Mouse (Mus musculus): ENCODE measurements around the gene Cyp2b19. TPM values are rescaled to one million over a fixed set of nuclear protein-coding genes. Genes with fewer than 3 reads are reported as not detected.

Gene Cyp2b19
- 0.06 TPM in 1 of 2 replicates, not detected in the other for polyA plus RNA-seq (2016; fragmentation: Nextera tagmentation; extraction: Ambion mirVana)

DNA sequence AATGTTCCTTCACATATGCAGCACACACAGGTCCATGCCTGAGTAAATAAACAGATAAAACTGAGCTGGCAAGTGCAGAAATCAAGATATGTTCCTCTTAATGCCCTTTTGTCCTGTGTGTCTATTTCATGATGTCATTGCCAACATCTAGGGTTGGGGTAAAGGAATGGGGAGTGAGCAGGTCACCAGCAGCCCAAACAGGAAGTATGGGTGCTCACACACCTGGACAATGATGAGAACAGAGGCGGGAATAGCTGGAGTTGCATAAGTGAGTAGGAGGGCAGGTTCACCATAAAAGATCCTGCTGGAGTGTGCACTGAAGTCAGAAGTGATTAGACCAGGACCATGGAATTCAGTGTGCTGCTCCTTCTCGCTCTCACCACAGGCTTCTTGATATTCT, at the start of gene Cyp2b19:
Gene Cyp2b19, plus strand, starts transcription at position 301 of the 400 bp plus-strand sequence.
- H3K4me1 ChIP-seq: no peaks in the 10 kb centered on the region
- H3K27ac ChIP-seq: no peak within 1 kb of the TSS
- H3K36me3 ChIP-seq (replicated peaks): no peaks in the 10 kb centered on the region
- H3K9me3 ChIP-seq: peaks cover 14% of the 10 kb centered on the region
- 75% methylated on average over 2 of the region's 2 CpGs for WGBS
- no peak for DNase-seq (ENCODE audit: extremely low spot score, low spot score)
- H3K4me3 ChIP-seq: no peak within 1 kb of the TSS
- no peaks in the 10 kb centered on the region for H3K27me3 ChIP-seq (ENCODE audit: poor library complexity, severe bottlenecking)

DNA sequence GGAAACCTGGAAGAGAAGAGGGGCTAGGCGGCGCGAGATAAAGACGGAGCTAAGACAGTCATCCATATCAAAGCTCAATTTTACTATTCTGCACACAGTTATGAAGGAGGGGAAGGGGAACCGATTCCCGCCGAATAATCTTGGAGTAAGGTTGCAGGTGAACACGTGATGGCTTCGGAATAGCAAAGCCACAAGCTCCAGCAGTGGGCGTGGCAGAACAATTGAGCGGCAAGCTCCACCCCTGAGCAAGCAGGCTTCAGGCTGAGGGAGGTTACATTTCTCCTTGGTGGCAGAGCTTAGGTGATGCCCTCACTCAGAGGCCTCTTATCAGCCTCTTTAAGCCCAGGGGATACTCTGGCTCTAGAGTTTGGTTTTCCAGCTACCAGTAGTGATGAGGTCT, 45.9 kb upstream of the Cyp2b19 start:
- no peak for DNase-seq (ENCODE audit: extremely low spot score, low spot score)
- no peaks in the 10 kb centered on the region for H3K4me1 ChIP-seq
- H3K36me3 ChIP-seq (replicated peaks): no peaks in the 10 kb centered on the region
- H3K9me3 ChIP-seq: peaks cover 15% of the 10 kb centered on the region
- no peak overlapping the region for H3K4me3 ChIP-seq
- H3K27ac ChIP-seq: no peak overlapping the region
- 91% methylated on average over 11 of the region's 11 CpGs for WGBS
- no peaks in the 10 kb centered on the region for H3K27me3 ChIP-seq (ENCODE audit: poor library complexity, severe bottlenecking)

DNA sequence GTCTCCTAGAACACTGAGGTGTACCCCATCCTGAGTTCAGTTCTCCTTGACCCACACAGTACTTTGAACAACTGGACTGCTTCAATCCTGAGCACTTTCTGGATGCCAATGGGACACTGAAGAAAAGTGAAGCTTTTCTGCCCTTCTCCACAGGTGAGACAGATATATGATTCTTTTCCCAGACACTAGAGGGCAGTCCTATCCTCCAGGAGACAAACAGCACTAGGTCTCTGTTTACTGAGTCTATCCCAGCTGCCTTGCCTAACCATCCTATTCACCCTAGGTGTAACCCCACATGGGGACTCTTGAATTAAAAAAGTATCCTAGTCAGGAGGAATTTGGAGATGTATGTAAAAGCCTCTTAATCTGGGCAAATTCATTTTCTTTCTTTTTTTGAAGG, 18.0 kb upstream of the Cyp2b19 start:
- no peak overlapping the region for H3K27ac ChIP-seq
- no peak for DNase-seq (ENCODE audit: extremely low spot score, low spot score)
- H3K4me1 ChIP-seq: no peaks in the 10 kb centered on the region
- no peaks in the 10 kb centered on the region for H3K27me3 ChIP-seq (ENCODE audit: poor library complexity, severe bottlenecking)
- H3K36me3 ChIP-seq (replicated peaks): no peaks in the 10 kb centered on the region
- H3K9me3 ChIP-seq: no peaks in the 10 kb centered on the region; the same call in 1 of the 2 replicates
- H3K4me3 ChIP-seq: no peak overlapping the region

DNA sequence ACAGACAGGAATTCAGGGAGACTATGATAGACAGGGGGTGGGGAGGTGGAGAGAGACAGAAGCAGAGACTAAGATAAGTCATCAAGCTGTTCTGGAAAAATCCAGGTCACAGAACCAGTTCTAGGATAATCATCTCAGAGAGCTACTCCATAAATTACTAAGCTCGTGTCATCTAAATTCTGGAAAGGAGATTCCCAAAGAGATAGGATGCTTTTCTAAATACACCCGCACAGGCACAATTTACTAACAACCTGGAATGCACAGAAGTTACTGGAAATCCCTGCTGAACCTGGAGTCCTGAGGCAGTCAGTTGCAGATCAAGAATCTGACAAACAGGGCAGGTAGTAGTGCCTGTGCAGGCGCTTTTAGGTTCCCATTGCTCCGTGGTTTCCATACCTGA, 13.0 kb upstream of the Cyp2b19 start:
- Histone ChIP-seq H3K4me3 (no peak overlapping the region), H3K4me1 (no peaks in the 10 kb centered on the region), H3K27me3 (ENCODE audit: poor library complexity, severe bottlenecking) (no peaks in the 10 kb centered on the region), H3K36me3 (replicated peaks) (no peaks in the 10 kb centered on the region), H3K9me3 (no peaks in the 10 kb centered on the region), H3K27ac (no peak overlapping the region)
- 85% methylated on average over 4 of the region's 4 CpGs for WGBS
- DNase-seq (ENCODE audit: extremely low spot score, low spot score): no peak

DNA sequence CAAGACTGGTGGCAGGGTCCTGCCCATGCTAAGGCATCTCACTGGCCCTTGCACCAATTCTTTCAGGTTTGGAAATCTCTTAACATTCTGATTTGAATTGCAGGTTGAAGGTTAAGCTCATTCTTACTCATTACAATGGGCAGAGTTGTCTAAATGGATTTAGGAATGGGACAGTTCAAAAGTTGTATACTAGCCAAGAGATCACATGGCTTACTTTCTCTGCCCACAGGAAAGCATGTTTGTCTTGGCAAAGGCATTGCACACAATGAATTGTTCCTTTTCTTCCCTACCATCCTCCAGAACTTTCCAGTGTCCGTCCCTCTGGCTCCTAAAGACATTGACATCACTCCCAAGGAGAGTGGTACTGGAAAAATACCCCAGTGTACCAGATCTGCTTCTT, 11.5 kb upstream of the Cyp2b19 start:
- H3K27ac ChIP-seq: no peak overlapping the region

DNA sequence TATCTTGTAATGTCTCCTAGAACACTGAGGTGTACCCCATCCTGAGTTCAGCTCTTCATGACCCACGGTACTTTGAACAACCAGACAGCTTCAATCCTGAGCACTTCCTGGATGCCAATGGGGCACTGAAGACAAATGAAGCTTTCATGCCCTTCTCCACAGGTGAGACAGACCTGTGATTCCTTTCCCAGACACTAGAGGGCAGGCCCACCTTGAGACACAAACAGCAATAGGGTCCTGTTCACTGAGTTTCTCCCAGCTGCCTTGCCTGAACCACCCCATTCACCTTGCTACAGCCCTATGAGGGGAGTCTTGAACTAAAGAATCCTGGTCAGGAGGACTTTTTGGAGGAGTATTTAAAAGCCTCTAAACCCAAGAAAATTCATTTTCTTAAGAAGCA, 10.1 kb downstream of the Cyp2b19 start:
- WGBS: 59% methylated on average over 1 of the region's 1 CpGs
- Histone ChIP-seq H3K27me3 (ENCODE audit: poor library complexity, severe bottlenecking) (no peaks in the 10 kb centered on the region), H3K4me1 (no peaks in the 10 kb centered on the region), H3K9me3 (no peaks in the 10 kb centered on the region; the same call in 1 of the 2 replicates), H3K4me3 (no peak overlapping the region), H3K27ac (no peak overlapping the region), H3K36me3 (replicated peaks) (no peaks in the 10 kb centered on the region)
- no peak for DNase-seq (ENCODE audit: extremely low spot score, low spot score)

More for the DNA sequence above, 11.5 kb upstream of the Cyp2b19 start:
- no peaks in the 10 kb centered on the region for H3K4me1 ChIP-seq
- H3K9me3 ChIP-seq: no peaks in the 10 kb centered on the region
- no peaks in the 10 kb centered on the region for H3K36me3 ChIP-seq (replicated peaks)
- 78% methylated on average over 1 of the region's 1 CpGs for WGBS
- no peak for DNase-seq (ENCODE audit: extremely low spot score, low spot score)
- no peaks in the 10 kb centered on the region for H3K27me3 ChIP-seq (ENCODE audit: poor library complexity, severe bottlenecking)
- no peak overlapping the region for H3K4me3 ChIP-seq

DNA sequence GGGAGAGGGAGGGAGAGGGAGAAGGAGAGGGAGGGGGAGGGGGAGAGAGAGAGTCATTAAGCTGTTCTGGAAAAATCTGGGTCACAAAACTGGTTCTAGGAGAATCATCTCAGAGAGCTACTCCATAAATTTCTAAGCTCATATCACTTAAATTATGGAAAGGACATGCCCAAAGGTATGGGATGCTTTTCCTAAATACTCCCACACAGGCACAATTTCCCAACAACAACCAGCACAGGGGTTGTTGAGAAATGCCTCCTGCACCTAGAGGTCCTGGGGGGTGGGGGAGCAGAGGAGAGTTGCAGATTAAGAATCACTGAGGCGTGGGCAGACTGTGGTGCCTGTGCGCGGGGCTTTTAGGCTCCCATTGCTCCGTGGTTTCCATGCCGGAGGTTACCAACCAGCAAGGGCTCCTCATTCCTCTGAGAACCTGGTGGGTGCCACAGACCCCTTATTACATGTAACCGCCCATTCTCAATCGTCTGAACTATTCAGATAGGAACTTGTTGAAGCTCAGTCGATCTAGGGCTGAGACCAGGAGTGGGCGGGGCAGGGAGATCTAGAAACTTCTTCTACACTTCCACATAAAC, 13.0 kb downstream of the Cyp2b19 start:
- 83% methylated on average over 9 of the region's 9 CpGs for WGBS
- no peak overlapping the region for H3K4me3 ChIP-seq

DNA sequence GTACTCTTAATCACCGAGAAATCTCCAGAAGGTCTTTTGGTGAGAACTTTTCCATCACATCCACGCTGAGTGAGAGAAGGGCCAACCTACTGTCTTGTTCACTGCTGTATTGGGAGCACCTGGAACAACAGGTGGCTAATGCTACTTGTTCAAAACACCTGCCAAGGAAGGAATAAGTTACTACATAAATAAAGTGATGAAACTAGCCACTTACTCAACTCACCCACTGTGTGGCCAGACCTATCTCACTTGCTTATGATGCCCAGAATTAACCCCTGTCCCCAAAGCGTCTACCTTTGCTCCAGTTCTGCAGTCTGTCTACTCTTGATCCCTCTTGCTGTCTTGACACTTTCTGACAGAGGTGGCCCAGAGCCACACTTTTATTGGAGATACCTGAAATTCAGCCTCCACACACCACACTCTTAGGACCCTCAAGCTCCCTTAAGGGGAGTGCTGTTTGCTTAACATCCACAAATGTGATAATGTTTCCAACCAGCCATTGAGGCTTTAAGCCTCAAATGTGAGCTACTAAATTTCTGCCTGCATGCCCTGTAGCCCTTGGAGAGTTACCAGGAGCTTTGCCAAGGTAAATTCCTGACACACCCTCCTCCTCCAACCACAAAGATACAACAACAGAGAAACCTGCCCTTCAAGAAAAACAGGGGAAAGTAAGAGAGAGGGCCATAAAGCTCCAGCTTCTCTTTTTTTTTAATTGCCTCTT, 16.1 kb downstream of the Cyp2b19 start:
- Histone ChIP-seq H3K36me3 (replicated peaks) (no peaks in the 10 kb centered on the region), H3K27me3 (ENCODE audit: poor library complexity, severe bottlenecking) (no peaks in the 10 kb centered on the region), H3K4me1 (no peaks in the 10 kb centered on the region), H3K9me3 (no peaks in the 10 kb centered on the region; the same call in 1 of the 2 replicates), H3K4me3 (no peak overlapping the region), H3K27ac (no peak overlapping the region)
- WGBS: 86% methylated on average over 3 of the region's 3 CpGs
- DNase-seq (ENCODE audit: extremely low spot score, low spot score): no peak

More for the DNA sequence above, 13.0 kb downstream of the Cyp2b19 start:
- H3K36me3 ChIP-seq (replicated peaks): no peaks in the 10 kb centered on the region
- H3K4me1 ChIP-seq: no peaks in the 10 kb centered on the region
- no peak for DNase-seq (ENCODE audit: extremely low spot score, low spot score)
- H3K27ac ChIP-seq: no peak overlapping the region
- H3K9me3 ChIP-seq: no peaks in the 10 kb centered on the region; the same call in 1 of the 2 replicates
- no peaks in the 10 kb centered on the region for H3K27me3 ChIP-seq (ENCODE audit: poor library complexity, severe bottlenecking)

DNA sequence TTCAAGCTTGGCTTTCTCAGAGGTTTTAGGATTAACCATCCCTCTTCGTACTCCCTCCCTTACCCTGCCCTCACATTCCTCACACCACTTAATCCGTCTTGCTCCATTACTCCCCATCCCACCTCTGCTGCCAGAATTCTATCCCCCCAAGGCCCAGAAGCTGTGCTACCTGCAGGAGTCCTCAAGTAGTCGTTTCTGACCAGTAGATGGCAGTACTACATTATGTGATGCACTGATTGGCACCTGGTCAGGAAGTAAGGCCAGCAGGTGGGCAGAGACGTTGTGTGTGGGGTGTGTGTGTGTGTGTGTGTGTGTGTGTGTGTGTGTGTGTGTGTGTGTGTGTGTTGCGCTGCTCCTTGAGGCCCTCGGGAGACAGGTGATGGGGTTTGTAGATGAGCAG, 18.9 kb downstream of the Cyp2b19 start:
- Histone ChIP-seq H3K4me1 (peaks cover 7% of the 10 kb centered on the region), H3K4me3 (no peak overlapping the region), H3K27ac (no peak overlapping the region), H3K9me3 (no peaks in the 10 kb centered on the region; the same call in 1 of the 2 replicates), H3K27me3 (ENCODE audit: poor library complexity, severe bottlenecking) (no peaks in the 10 kb centered on the region), H3K36me3 (replicated peaks) (no peaks in the 10 kb centered on the region)
- WGBS: 15% methylated on average over 6 of the region's 6 CpGs
- no peak for DNase-seq (ENCODE audit: extremely low spot score, low spot score)

DNA sequence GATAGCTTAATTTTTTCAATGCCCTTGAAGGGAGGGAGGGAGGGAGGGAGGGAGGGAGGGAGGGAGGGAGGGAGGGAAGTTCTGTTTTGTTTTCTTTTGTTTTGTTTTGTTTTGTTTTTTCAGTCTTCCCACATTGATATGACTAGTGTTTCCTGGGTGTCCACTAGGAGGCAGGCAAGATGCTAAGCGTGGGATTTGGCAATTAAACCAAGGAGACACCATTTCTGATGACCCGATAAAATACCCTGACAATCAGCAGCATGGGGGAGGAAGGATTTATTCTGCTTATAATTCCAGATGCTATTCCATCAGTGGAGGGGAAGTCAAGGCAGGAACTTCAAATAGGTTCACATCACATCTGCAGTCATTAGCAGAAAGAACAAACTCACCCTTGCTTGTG, 20.9 kb downstream of the Cyp2b19 start:
- no peaks in the 10 kb centered on the region for H3K36me3 ChIP-seq (replicated peaks)
- H3K9me3 ChIP-seq: no peaks in the 10 kb centered on the region
- DNase-seq (ENCODE audit: extremely low spot score, low spot score): no peak
- H3K27me3 ChIP-seq (ENCODE audit: poor library complexity, severe bottlenecking): no peaks in the 10 kb centered on the region
- no peak overlapping the region for H3K4me3 ChIP-seq
- WGBS: 59% methylated on average over 2 of the region's 2 CpGs
- H3K4me1 ChIP-seq: peaks cover 21% of the 10 kb centered on the region
- H3K27ac ChIP-seq: no peak overlapping the region

DNA sequence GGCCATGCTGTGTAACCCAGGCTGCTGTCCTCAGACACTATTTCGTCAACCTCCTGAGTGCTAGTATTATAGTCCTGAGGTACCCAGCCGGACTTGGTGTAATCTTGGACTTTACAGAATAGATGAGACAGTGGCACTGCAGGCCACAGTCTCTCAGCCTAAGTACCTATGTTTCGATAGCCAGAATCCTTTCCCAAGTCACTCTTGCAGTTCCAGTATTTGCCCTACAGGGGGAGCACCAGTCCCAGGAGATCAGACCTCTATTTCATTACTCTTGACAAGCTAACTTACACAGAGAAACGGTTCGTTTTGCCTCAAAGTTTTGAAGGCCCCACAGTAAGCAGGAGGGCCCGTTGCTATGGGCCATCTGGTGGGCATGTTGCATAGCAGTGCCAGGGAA, 21.5 kb downstream of the Cyp2b19 start:
- no peaks in the 10 kb centered on the region for H3K27me3 ChIP-seq (ENCODE audit: poor library complexity, severe bottlenecking)
- H3K4me3 ChIP-seq: no peak overlapping the region
- H3K36me3 ChIP-seq (replicated peaks): no peaks in the 10 kb centered on the region
- H3K9me3 ChIP-seq: no peaks in the 10 kb centered on the region
- WGBS: 38% methylated on average over 6 of the region's 6 CpGs
- peak; percentile 56 for DNase-seq (ENCODE audit: extremely low spot score, low spot score)
- no peak overlapping the region for H3K27ac ChIP-seq
- H3K4me1 ChIP-seq: peaks cover 21% of the 10 kb centered on the region

DNA sequence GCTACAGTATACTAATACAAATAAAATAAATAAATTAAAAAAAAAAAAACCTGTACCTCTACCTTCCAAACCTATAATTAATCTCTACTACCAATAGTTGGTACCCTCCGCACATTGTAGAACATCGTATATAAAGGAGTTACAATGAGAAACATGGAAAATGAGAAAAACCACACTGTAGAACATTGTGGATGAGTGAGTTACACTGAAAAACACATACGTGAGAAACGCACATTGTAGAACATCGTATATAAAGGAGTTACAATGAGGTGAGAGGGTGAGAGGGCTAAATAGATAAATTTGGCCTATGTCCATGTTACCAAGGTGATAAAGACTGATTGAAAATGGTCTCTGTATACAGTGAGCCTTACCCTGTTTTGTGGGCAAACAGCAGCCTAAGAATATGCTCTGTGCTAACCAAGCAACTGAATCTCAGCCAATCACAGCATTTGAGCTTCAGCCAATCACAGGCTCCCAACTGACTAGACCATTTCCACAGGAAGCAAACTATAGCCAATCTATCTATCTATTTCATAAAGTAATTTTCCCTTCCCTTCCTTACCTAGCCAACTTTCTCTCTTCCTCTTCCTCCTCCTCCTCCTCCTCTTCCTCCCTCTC, 23.0 kb downstream of the Cyp2b19 start:
- Histone ChIP-seq H3K9me3 (no peaks in the 10 kb centered on the region), H3K36me3 (replicated peaks) (no peaks in the 10 kb centered on the region), H3K27me3 (ENCODE audit: poor library complexity, severe bottlenecking) (no peaks in the 10 kb centered on the region), H3K4me1 (peaks cover 21% of the 10 kb centered on the region), H3K27ac (no peak overlapping the region), H3K4me3 (no peak overlapping the region)
- 78% methylated on average over 5 of the region's 5 CpGs for WGBS
- no peak for DNase-seq (ENCODE audit: extremely low spot score, low spot score)

DNA sequence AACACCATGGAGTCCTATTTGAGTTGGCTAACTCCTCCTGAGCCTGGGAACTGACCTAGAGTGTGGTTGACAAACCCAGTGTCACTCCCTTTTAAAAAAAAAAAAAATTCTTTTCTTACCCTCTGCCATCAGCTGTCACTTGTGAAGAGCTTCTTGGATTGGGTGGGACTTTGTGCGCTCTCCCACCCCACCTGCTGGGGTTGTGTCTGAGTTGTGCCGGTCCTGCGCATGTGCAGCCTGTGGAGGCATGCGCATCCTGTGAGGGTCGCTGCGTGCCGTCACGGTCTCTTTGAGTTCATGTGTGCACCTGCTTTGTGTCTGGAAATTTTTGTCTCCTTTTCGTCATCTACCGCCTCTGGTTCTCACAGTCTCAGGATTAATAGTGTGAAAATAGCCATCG, 23.6 kb downstream of the Cyp2b19 start:
- DNase-seq (ENCODE audit: extremely low spot score, low spot score): peak; percentile 53
- 3% methylated on average over 11 of the region's 11 CpGs for WGBS
- H3K9me3 ChIP-seq: no peaks in the 10 kb centered on the region

More for the DNA sequence above, 23.6 kb downstream of the Cyp2b19 start:
- Histone ChIP-seq H3K4me3 (peak overlapping the region; percentile 22), H3K27ac (0 out of 2 replicates have a peak overlapping the region, but pooled peaks have one; percentile 65), H3K4me1 (peaks cover 21% of the 10 kb centered on the region), H3K27me3 (ENCODE audit: poor library complexity, severe bottlenecking) (no peaks in the 10 kb centered on the region), H3K36me3 (replicated peaks) (no peaks in the 10 kb centered on the region)
